17 mouse cellular contexts compared by ENCODE assay signal in genomic region chr7:33543420-33543819, GRCm38 (mm10). TPM values are rescaled to one million over a fixed set of nuclear protein-coding genes. Genes with fewer than 3 reads are reported as not detected.
DNase-seq lines count a peak whose midpoint lies in the region; TF ChIP-seq lines count a peak whose summit lies in the region.
"Not testable (repeated sequence)": the region's sequence is repeated elsewhere in the genome, so short reads cannot be mapped to it uniquely, and the experiment has no call there.
"Had no signal": no experiment of that assay in that cellular context is flagged by ENCODE, and none has a peak within 500 bp of the region (broad histone marks: within the 10 kb centered on the region; RNA-seq: fewer than 3 reads in every experiment).

No protein-coding gene starts in this region.

- DNase-seq in ES-CJ7 (ENCODE audit: low read depth, low spot score) (peak; percentile 61), R1 (ENCODE audit: low read depth, low spot score) (peak; percentile 51)
- peak; percentile 3 for DNase-seq in c-Kit-positive CD71-negative TER-119-negative erythroid progenitor cells, embryonic 14.5 days (ENCODE audit: low read depth)
- peak; percentile 1 for DNase-seq in embryo, embryonic 11.5 days (ENCODE audit: low read depth, low spot score)
- DNase-seq in kidney, postnatal 4 days: peak; percentile 1 to 7

- not testable (repeated sequence) for TF ChIP-seq POLR2A in myocyte (IDR thresholded peaks at IDR 0.05; ENCODE audit: insufficient read length, low read depth)

- H3K36me3 ChIP-seq in myocyte (ENCODE audit: control insufficient read depth, insufficient read depth): not testable (repeated sequence)

- not testable (repeated sequence) for H3K4me2 ChIP-seq in myocyte (ENCODE audit: low read depth)

- not testable (repeated sequence) for H3K4me3 ChIP-seq in myocyte

- H3K79me2 ChIP-seq in myocyte (ENCODE audit: control insufficient read depth, insufficient read depth): not testable (repeated sequence)

- H3ac ChIP-seq in myocyte (ENCODE audit: control insufficient read depth, insufficient read length): not testable (repeated sequence)

- H3K27me3 ChIP-seq in myocyte (ENCODE audit: control insufficient read depth, insufficient read depth, insufficient read length): not testable (repeated sequence)

TF ChIP-seq in myocyte, 11 proteins besides CTCF, POLR2A, EP300 and RAD21:
- TF ChIP-seq REST (IDR thresholded peaks at IDR 0.05; ENCODE audit: insufficient read depth, insufficient read length): peak; percentile 64

RNA-seq across cellular contexts. Expression of gene Scgb2b21, which starts 23.2 kb away (rescaled TPM):
- not detected for polyA plus RNA-seq in myocyte (2012; fragmentation: generic; extraction: Trizol)
- polyA plus RNA-seq: embryonic facial prominence, embryonic 14.5 days; forebrain, embryonic 13.5 days; forebrain, postnatal 0 days; G1E; heart, embryonic 12.5 days; heart, embryonic 16.5 days; hindbrain, embryonic 10.5 days; hindbrain, embryonic 14.5 days; intestine, embryonic 16.5 days; kidney, adult 2 months; Patski had no signal

Comparison
In these comparisons a context has a peak if more than half of its experiments do, and no peak if none do; other contexts are left out.
1. DNase-seq: peak in every context shown above with its lines; median percentile 61 in ES-CJ7; 51 in R1; 4 in kidney, postnatal 4 days; 3 in c-Kit-positive CD71-negative TER-119-negative erythroid progenitor cells, embryonic 14.5 days; 1 in embryo, embryonic 11.5 days.